27 mouse cellular contexts compared by ENCODE assay signal in genomic region chr4:96622474-96622873, GRCm38 (mm10). TPM values are rescaled to one million over a fixed set of nuclear protein-coding genes. Genes with fewer than 3 reads are reported as not detected.
DNase-seq lines count a peak whose midpoint lies in the region; ATAC-seq and TF ChIP-seq lines count a peak whose summit lies in the region.
"Had no signal": no experiment of that assay in that cellular context is flagged by ENCODE, and none has a peak within 500 bp of the region (broad histone marks: within the 10 kb centered on the region; RNA-seq: fewer than 3 reads in every experiment).

No protein-coding gene starts in this region.

- no peaks in the 10 kb centered on the region; the same call in none of the 2 replicates for H3K9me3 ChIP-seq in liver, postnatal 0 days (ENCODE audit: low read length)
- H3K9me3 ChIP-seq in liver, embryonic 12.5 days (replicated peaks) = no peaks in the 10 kb centered on the region
- H3K9me3 ChIP-seq: forebrain, embryonic 13.5 days had no signal

- H3K27ac ChIP-seq in liver, postnatal 0 days (ENCODE audit: low read depth) = no peak overlapping the region
- no peak overlapping the region for H3K27ac ChIP-seq in liver, embryonic 12.5 days
- H3K27ac ChIP-seq: embryonic facial prominence, embryonic 10.5 days; embryonic facial prominence, embryonic 12.5 days; forebrain, embryonic 13.5 days; forebrain, embryonic 15.5 days had no signal

- H3K9ac ChIP-seq in liver, postnatal 0 days (replicated peaks) = no peak overlapping the region
- no peak overlapping the region for H3K9ac ChIP-seq in liver, embryonic 12.5 days
- H3K9ac ChIP-seq: embryonic facial prominence, embryonic 12.5 days; forebrain, embryonic 13.5 days; forebrain, embryonic 15.5 days; forebrain, postnatal 0 days had no signal

- H3K4me1 ChIP-seq in liver, postnatal 0 days (ENCODE audit: insufficient read depth) = no peaks in the 10 kb centered on the region
- H3K4me1 ChIP-seq in liver, embryonic 12.5 days = no peaks in the 10 kb centered on the region
- H3K4me1 ChIP-seq: embryonic facial prominence, embryonic 10.5 days; embryonic facial prominence, embryonic 12.5 days; forebrain, embryonic 13.5 days; forebrain, embryonic 15.5 days had no signal

- H3K27me3 ChIP-seq in liver, postnatal 0 days (ENCODE audit: insufficient read depth, low read length) = no peaks in the 10 kb centered on the region
- no peaks in the 10 kb centered on the region for H3K27me3 ChIP-seq in liver, embryonic 12.5 days (replicated peaks)
- H3K27me3 ChIP-seq: CH12.LX; embryonic facial prominence, embryonic 12.5 days; forebrain, embryonic 13.5 days; forebrain, embryonic 15.5 days; Patski had no signal

- TF ChIP-seq CTCF in liver, postnatal 0 days (IDR thresholded peaks at IDR 0.05; ENCODE audit: low read depth) = no peak

- peak; percentile 1 for DNase-seq in adrenal gland, adult 2 months
- DNase-seq in adrenal gland, postnatal 10 days = no peak
- peak; percentile 26 for DNase-seq in kidney, adult 9 months
- DNase-seq in kidney, postnatal 14 days = no peak
- DNase-seq in liver, postnatal 0 days = no peak
- DNase-seq: adrenal gland, postnatal 14 days; adrenal gland, postnatal 36 days; B cell, adult 2 months; cerebellum, adult 11-12 months; cerebellum, adult 2 months; cerebellum, adult 9-10 months; cerebellum, postnatal 10 days; cerebellum, postnatal 25 days; forebrain, postnatal 0 days had no signal

- no peak for TF ChIP-seq EP300 in liver, postnatal 0 days (IDR thresholded peaks at IDR 0.05; ENCODE audit: low read depth)

- H3K4me2 ChIP-seq in liver, postnatal 0 days (ENCODE audit: low read depth, low read length) = no peak overlapping the region
- no peak overlapping the region for H3K4me2 ChIP-seq in liver, embryonic 12.5 days
- H3K4me2 ChIP-seq: embryonic facial prominence, embryonic 12.5 days; forebrain, embryonic 13.5 days; forebrain, embryonic 15.5 days had no signal

- peak; percentile 76 for ATAC-seq in liver, postnatal 0 days
- no peak for ATAC-seq in liver, embryonic 12.5 days
- ATAC-seq: activated CD4-positive, CD25-positive, alpha-beta regulatory T cell, adult 4 months; CD4-positive, CD25-positive, alpha-beta regulatory T cell, adult 4 months; forebrain, embryonic 13.5 days; forebrain, embryonic 15.5 days; forebrain, postnatal 0 days; Patski had no signal

- WGBS in liver, postnatal 0 days (ENCODE audit: insufficient replicate concordance) = 82% methylated on average over 1 of the region's 1 CpGs
- WGBS in liver, embryonic 12.5 days (ENCODE audit: insufficient replicate concordance) = 74% methylated on average over 1 of the region's 1 CpGs

- no peak overlapping the region for H3K4me3 ChIP-seq in liver, postnatal 0 days (ENCODE audit: low read depth, low read length)
- H3K4me3 ChIP-seq in liver, embryonic 12.5 days = no peak overlapping the region
- H3K4me3 ChIP-seq: embryonic facial prominence, embryonic 10.5 days; embryonic facial prominence, embryonic 12.5 days; forebrain, embryonic 13.5 days; forebrain, embryonic 15.5 days had no signal

- H3K36me3 ChIP-seq in liver, postnatal 0 days (replicated peaks; ENCODE audit: insufficient read depth, low read length) = no peaks in the 10 kb centered on the region
- no peaks in the 10 kb centered on the region for H3K36me3 ChIP-seq in liver, embryonic 12.5 days
- H3K36me3 ChIP-seq: embryonic facial prominence, embryonic 10.5 days; embryonic facial prominence, embryonic 12.5 days; forebrain, embryonic 15.5 days; G1E had no signal

RNA-seq across cellular contexts. Expression of gene Cyp2j9, which starts 31.1 kb away (rescaled TPM):
- total RNA-seq in adrenal gland, adult 2 months (2021) = 1 to 10 TPM; 1.0 to 1.7 TPM
- 1.2 and 1.5 TPM in 2 replicates for polyA plus RNA-seq in adrenal gland, adult 2 months (2012; rRNA removed)
- 1 to 10 TPM; 1.5 to 2.4 TPM for total RNA-seq in adrenal gland, postnatal 10 days (2021)
- 1.5 and 1.8 TPM in 2 replicates for polyA plus RNA-seq in liver, postnatal 0 days (2015; fragmentation: Nextera tagmentation; extraction: Ambion mirVana)
- polyA plus RNA-seq in liver, embryonic 12.5 days (2016; fragmentation: Nextera tagmentation; extraction: Ambion mirVana) = 0.12 and 0.18 TPM in 2 replicates
- total RNA-seq: CH12.LX, G1E had no signal
- polyA plus RNA-seq: CD4-positive, CD25-positive, alpha-beta regulatory T cell, adult 4 months; G1E had no signal

RNA-seq across cellular contexts. Expression of gene Cyp2j5, which starts 41.5 kb away (rescaled TPM):
- 1 to 10 TPM in 1 of 2 experiments, not detected in 1; 1.2 TPM for total RNA-seq in adrenal gland, adult 2 months (2021)
- not detected in 2 replicates for polyA plus RNA-seq in adrenal gland, adult 2 months (2012; rRNA removed)
- 10 to 100 TPM in 1 of 2 experiments, 1 to 10 TPM in 1; 6.8 to 17.9 TPM for total RNA-seq in adrenal gland, postnatal 10 days (2021)
- 24.4 and 27.6 TPM in 2 replicates for polyA plus RNA-seq in liver, postnatal 0 days (2015; fragmentation: Nextera tagmentation; extraction: Ambion mirVana)
- polyA plus RNA-seq in liver, embryonic 12.5 days (2016; fragmentation: Nextera tagmentation; extraction: Ambion mirVana) = 0.05 and 0.06 TPM in 2 replicates
- total RNA-seq: adrenal gland, postnatal 36 days; CH12.LX; forebrain, postnatal 0 days; G1E had no signal
- polyA plus RNA-seq: activated CD4-positive, CD25-positive, alpha-beta regulatory T cell, adult 4 months; CD4-positive, CD25-positive, alpha-beta regulatory T cell, adult 4 months; cerebellum, adult 2 months; cortical plate, adult 2 months; embryonic facial prominence, embryonic 10.5 days; embryonic facial prominence, embryonic 12.5 days; embryonic facial prominence, embryonic 14.5 days; forebrain, embryonic 11.5 days; forebrain, embryonic 13.5 days; forebrain, embryonic 15.5 days; forebrain, postnatal 0 days; G1E had no signal

Comparison
In these comparisons a context has a peak if more than half of its experiments do, and no peak if none do; other contexts are left out.
1. DNase-seq: peak in adrenal gland, adult 2 months (single experiment) and kidney, adult 9 months (single experiment); none in adrenal gland, postnatal 10 days (single experiment), kidney, postnatal 14 days (single experiment) and liver, postnatal 0 days (single experiment).
2. RNA of gene Cyp2j5, which starts 41.5 kb away (polyA plus RNA-seq): 24.4 to 27.6 TPM in liver, postnatal 0 days; 0.05 to 0.06 TPM in liver, embryonic 12.5 days and not detected in adrenal gland, adult 2 months; every median in the first group is over 10 times any median in the second.